Mouse (Mus musculus): Measurements from ENCODE around the gene Ttc17. TPM values are rescaled to one million over a fixed set of nuclear protein-coding genes. Genes with fewer than 3 reads are reported as not detected.

The Ttc17 gene
- 7.9 and 8.6 TPM in 2 replicates for polyA plus RNA-seq (2015; fragmentation: Nextera tagmentation; extraction: Ambion mirVana)

GRCm38 (mm10) chr2:94406083-94406957 is at the start of gene Ttc17:
Ttc17 (minus strand) TSS chr2:94406689.

MicroRNA genes within 50 kb of the gene (microRNA counts, 519-probe panel; counts per million panel counts)
- microRNA mmu-miR-670 = not detected

Small RNA genes lying within 50 kb of the gene (microRNA-seq; reads per million reads assigned to microRNA genes)
- gene Mir670 = not detected

Other genes starting within 250 kb of the Ttc17 start
- 94.6 and 109 TPM in 2 replicates for gene Hsd17b12, start 248.7 kb downstream of the Ttc17 start, polyA plus RNA-seq (2015; fragmentation: Nextera tagmentation; extraction: Ambion mirVana)
- 65.6 and 77.8 TPM in 2 replicates for gene Api5, start 31.4 kb upstream of the Ttc17 start, polyA plus RNA-seq (2015; fragmentation: Nextera tagmentation; extraction: Ambion mirVana)